Mouse (Mus musculus) myocyte (in vitro differentiated cells): Measurements from ENCODE around the gene Bmx. TPM values are rescaled to one million over a fixed set of nuclear protein-coding genes. Genes with fewer than 3 reads are reported as not detected.

Experiments
- H3K27me3 ChIP-seq: one replicate; pipeline ENCODE4 v1.6.1; 2011; ENCODE audit not compliant: control insufficient read depth, insufficient read depth, insufficient read length
- H3K36me3 ChIP-seq: one replicate; pipeline ENCODE4 v1.6.1; 2011; ENCODE audit not compliant: control insufficient read depth, insufficient read depth
- H3K4me2 ChIP-seq: one replicate; pipeline ENCODE4 v1.6.1; 2011; ENCODE audit warnings: low read depth, control low read depth
- H3K4me3 ChIP-seq: one replicate; pipeline ENCODE4 v1.5.1; 2011; ENCODE audit warnings: mild to moderate bottlenecking, control low read depth, moderate library complexity
- H3K79me2 ChIP-seq: one replicate; pipeline ENCODE4 v1.6.1; 2011; ENCODE audit not compliant: control insufficient read depth, insufficient read depth
- H3ac ChIP-seq: one replicate; pipeline ENCODE4 v1.6.1; 2011; ENCODE audit not compliant: control insufficient read depth, insufficient read length
- CEBPB ChIP-seq: IDR thresholded peaks from 2 replicates; pipeline ENCODE4 v1.6.1; 2011; ENCODE audit warnings: mild to moderate bottlenecking, moderate library complexity; ENCODE audit not compliant: poor library complexity, insufficient read depth, severe bottlenecking
- E2F4 ChIP-seq: IDR thresholded peaks from one replicate; pipeline ENCODE4 v1.6.1; 2011; ENCODE audit warnings: mild to moderate bottlenecking, control low read depth, moderate library complexity; ENCODE audit not compliant: insufficient read depth
- MAX ChIP-seq: IDR thresholded peaks from one replicate; pipeline ENCODE4 v1.6.1; 2011; ENCODE audit warnings: low read depth, mild to moderate bottlenecking, control low read depth
- MYOD1 ChIP-seq, 3 experiments: IDR thresholded peaks; one replicate each; pipeline ENCODE4 v1.6.1; 2011; ENCODE audit warnings: control low read depth in 2 of 3, low read depth in 2 of 3, mild to moderate bottlenecking in 2 of 3, moderate library complexity in 1 of 3; ENCODE audit not compliant: insufficient read length in 2 of 3, control insufficient read depth in 1 of 3
- MYOG ChIP-seq, 3 experiments: IDR thresholded peaks; one replicate each; pipeline ENCODE4 v1.6.1; 2011; ENCODE audit warnings: control low read depth in 2 of 3, low read depth in 2 of 3, mild to moderate bottlenecking in 2 of 3; ENCODE audit not compliant: insufficient read length in 2 of 3, control insufficient read depth in 1 of 3, insufficient read depth in 1 of 3
- POLR2A ChIP-seq: IDR thresholded peaks from one replicate; pipeline ENCODE4 v1.6.1; 2011; ENCODE audit warnings: low read depth, mild to moderate bottlenecking, control low read depth, moderate library complexity; ENCODE audit not compliant: insufficient read length
- POLR2AphosphoS2 ChIP-seq: IDR thresholded peaks from one replicate; pipeline ENCODE4 v1.6.1; 2011; ENCODE audit warnings: low read depth, control low read depth; ENCODE audit not compliant: insufficient read length
- REST ChIP-seq: IDR thresholded peaks from one replicate; pipeline ENCODE4 v1.6.1; 2011; ENCODE audit warnings: mild to moderate bottlenecking, control low read depth, moderate library complexity; ENCODE audit not compliant: insufficient read depth, insufficient read length
- SRF ChIP-seq: IDR thresholded peaks from one replicate; pipeline ENCODE4 v1.6.1; 2011; ENCODE audit warnings: low read depth; ENCODE audit not compliant: control insufficient read depth, insufficient read length
- TCF12 ChIP-seq: IDR thresholded peaks from one replicate; pipeline ENCODE4 v1.6.1; 2011; ENCODE audit warnings: mild to moderate bottlenecking, control low read depth; ENCODE audit not compliant: poor library complexity, insufficient read depth, severe bottlenecking
- TCF3 ChIP-seq: IDR thresholded peaks from one replicate; pipeline ENCODE4 v1.6.1; 2011; ENCODE audit warnings: low read depth, control low read depth; ENCODE audit not compliant: insufficient read length
- USF1 ChIP-seq: IDR thresholded peaks from one replicate; pipeline ENCODE4 v1.6.1; 2011; ENCODE audit warnings: low read depth, mild to moderate bottlenecking, control low read depth, moderate library complexity
- polyA plus RNA-seq: library from polyadenylated mRNA; unstranded; fragments of >200 nt; fragmentation: generic; extraction: Trizol; gene quantifications from one replicate; pipeline ENCODE4 v1.2.1, GENCODE M21; 2012; ENCODE audit warnings: missing spikeins

Gene Bmx
- not detected for polyA plus RNA-seq

DNA sequence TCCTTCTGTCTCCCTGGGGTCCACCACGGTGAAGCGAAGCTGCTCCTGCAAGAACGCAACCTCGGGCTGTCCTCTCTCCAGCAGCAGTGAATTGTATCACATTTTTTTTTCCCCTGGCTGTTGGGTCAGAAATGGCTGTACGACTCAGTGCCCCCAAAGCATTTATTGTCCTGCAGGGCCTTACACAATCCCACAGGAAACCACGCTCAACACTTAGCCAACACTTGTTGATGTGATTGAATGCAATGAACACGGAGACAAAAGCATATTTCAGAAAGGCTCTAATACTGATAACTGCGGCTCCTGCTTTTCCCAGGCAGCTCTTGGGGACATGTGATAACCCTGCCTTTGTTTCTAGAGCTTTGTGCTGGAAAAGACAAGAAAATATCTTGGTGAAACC, at the start of gene Bmx:
TSS of gene Bmx (minus strand) at position 137 of the 400 bp plus-strand sequence.
- Histone ChIP-seq H3K27me3 (no peaks in the 10 kb centered on the region), H3ac (no peak within 1 kb of the TSS), H3K36me3 (no peaks in the 10 kb centered on the region), H3K79me2 (no peaks in the 10 kb centered on the region), H3K4me3 (no peak within 1 kb of the TSS), H3K4me2 (no peak within 1 kb of the TSS)
- TF ChIP-seq POLR2A (no peak), SRF (no peak), MYOG (IDR thresholded peaks at IDR 0.05; ENCODE audit: control insufficient read depth in 1 of 3, insufficient read depth in 1 of 3, insufficient read length in 2 of 3, low read depth in 2 of 3) (no peak), CEBPB (no peak), TCF12 (no peak), MAX (no peak), MYOD1 (IDR thresholded peaks at IDR 0.05; ENCODE audit: control insufficient read depth in 1 of 3, insufficient read length in 2 of 3, low read depth in 2 of 3) (no peak), USF1 (no peak), POLR2AphosphoS2 (no peak), TCF3 (no peak), REST (no peak), E2F4 (no peak)

DNA sequence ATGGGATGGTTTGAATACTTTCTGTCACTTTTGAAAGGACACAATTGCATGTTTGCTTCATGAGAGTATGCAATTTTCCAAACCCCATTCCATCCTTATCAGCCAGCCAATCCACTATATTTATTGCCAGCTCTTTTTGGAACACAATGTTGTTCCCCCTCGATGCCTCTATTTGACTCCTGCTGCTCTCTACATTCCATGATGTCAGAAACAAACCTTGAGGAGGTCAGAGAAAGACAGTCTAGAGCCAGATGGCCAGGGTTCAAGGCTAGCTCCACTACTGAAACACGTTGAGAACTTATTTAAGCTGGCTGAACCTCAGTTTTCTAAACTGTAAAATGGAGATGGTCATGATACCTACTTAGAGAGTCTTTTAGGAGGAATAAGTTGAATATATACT, 48.3 kb upstream of the Bmx start:
- Histone ChIP-seq H3K36me3 (no peaks in the 10 kb centered on the region), H3ac (no peak overlapping the region), H3K4me3 (no peak overlapping the region), H3K79me2 (no peaks in the 10 kb centered on the region), H3K4me2 (no peak overlapping the region), H3K27me3 (no peaks in the 10 kb centered on the region)
- TF ChIP-seq TCF12 (no peak), MAX (no peak), REST (no peak), SRF (no peak), TCF3 (no peak), E2F4 (no peak), USF1 (no peak), MYOD1 (IDR thresholded peaks at IDR 0.05; ENCODE audit: control insufficient read depth in 1 of 3, insufficient read length in 2 of 3, low read depth in 2 of 3) (no peak), MYOG (IDR thresholded peaks at IDR 0.05; ENCODE audit: control insufficient read depth in 1 of 3, insufficient read depth in 1 of 3, insufficient read length in 2 of 3, low read depth in 2 of 3) (no peak), POLR2A (no peak), POLR2AphosphoS2 (no peak), CEBPB (no peak)

DNA sequence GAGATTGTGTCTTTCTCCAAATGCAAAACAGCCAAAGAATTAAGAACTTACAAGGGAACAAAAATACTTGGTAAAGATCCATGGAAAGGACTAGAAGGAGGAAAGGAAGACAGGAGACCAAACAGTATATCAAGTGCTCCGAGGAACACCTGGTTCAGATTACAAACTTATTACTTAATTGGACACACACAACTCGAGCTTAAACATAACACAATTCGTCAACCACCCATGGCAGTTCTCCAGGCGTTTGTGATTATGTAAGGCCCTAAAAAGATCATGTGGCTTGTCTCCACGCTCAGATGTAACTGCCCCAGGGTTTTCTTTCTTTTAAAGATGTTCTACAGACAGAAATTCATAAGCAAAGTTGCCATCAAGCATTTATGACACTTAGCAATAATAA, 33.2 kb upstream of the Bmx start:
- Histone ChIP-seq H3ac (no peak overlapping the region), H3K4me3 (no peak overlapping the region), H3K36me3 (no peaks in the 10 kb centered on the region), H3K79me2 (no peaks in the 10 kb centered on the region), H3K27me3 (no peaks in the 10 kb centered on the region), H3K4me2 (no peak overlapping the region)
- TF ChIP-seq TCF12 (no peak), MYOD1 (IDR thresholded peaks at IDR 0.05; ENCODE audit: control insufficient read depth in 1 of 3, insufficient read length in 2 of 3, low read depth in 2 of 3) (no peak), SRF (no peak), POLR2AphosphoS2 (no peak), TCF3 (no peak), E2F4 (no peak), POLR2A (no peak)

DNA sequence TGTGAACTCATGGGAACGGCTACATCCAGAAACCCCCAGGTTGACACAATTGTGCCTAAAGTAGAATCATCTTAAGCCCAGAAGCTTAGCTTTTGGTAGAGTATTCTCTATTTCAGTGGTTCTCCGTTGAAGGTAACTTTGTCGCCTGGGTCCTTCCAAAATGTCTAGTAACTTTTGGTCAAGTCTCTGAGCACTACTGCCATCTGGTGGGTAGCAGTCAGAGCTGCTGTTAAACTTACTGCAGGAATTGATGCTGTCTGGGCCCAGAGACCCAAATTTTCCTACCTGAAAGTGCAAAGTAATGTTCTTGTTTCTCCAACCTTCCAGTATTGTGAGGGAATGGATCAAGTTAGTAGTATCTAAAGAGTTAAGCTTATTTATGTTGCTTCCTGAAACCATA, 29.1 kb upstream of the Bmx start:
- Histone ChIP-seq H3K79me2 (no peaks in the 10 kb centered on the region), H3K4me2 (no peak overlapping the region), H3ac (no peak overlapping the region), H3K36me3 (no peaks in the 10 kb centered on the region), H3K4me3 (no peak overlapping the region), H3K27me3 (no peaks in the 10 kb centered on the region)
- no peak for TF ChIP-seq USF1

DNA sequence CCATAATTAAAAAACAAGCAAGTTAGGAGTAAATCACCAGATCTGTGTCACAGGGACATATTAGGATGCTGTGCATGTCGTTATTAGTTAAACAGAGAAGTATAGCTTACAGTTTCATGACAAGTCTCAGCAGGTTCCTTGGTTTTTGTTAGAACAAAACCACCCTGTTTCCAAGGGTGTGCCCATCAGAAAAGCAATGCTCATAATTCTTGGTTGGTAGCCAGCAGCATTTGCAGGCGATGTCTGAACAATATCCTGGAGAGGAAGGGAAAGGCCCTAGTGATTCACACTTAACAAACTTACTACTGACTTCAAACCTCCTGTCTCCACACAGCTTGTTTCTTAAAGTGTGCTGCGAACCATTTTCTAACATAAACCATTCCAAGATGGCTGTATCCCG, 25.8 kb upstream of the Bmx start:
- H3K4me3 ChIP-seq, result no peak overlapping the region
- no peak overlapping the region for H3ac ChIP-seq
- H3K27me3 ChIP-seq, result no peaks in the 10 kb centered on the region
- no peaks in the 10 kb centered on the region for H3K79me2 ChIP-seq
- TF ChIP-seq E2F4 (no peak), REST (no peak), MAX (no peak), TCF12 (no peak), SRF (no peak), MYOD1 (IDR thresholded peaks at IDR 0.05; ENCODE audit: control insufficient read depth in 1 of 3, insufficient read length in 2 of 3, low read depth in 2 of 3) (no peak), POLR2AphosphoS2 (no peak)
- no peaks in the 10 kb centered on the region for H3K36me3 ChIP-seq
- H3K4me2 ChIP-seq, result no peak overlapping the region
